Mouse (Mus musculus) heart, adult 2 months (tissue): ENCODE data around the gene Fbxo46.

Source experiments
- CTCF ChIP-seq: fragments of 200-600 bp; IDR thresholded peaks from 2 replicates; pipeline ENCODE4 v1.8.1; 2022; ENCODE audit warnings: antibody characterized with exemption, mild to moderate bottlenecking, moderate library complexity
- EP300 ChIP-seq: fragments of 200-500 bp; IDR thresholded peaks from 2 replicates; pipeline ENCODE4 v1.6.1; 2011; ENCODE audit warnings: low read depth, low read length, control low read depth; ENCODE audit not compliant: insufficient read depth
- POLR2A ChIP-seq: fragments of 200-500 bp; IDR thresholded peaks from 2 replicates; pipeline ENCODE4 v1.6.1; 2011; ENCODE audit warnings: mild to moderate bottlenecking, low read depth, low read length, control low read depth; ENCODE audit not compliant: insufficient read depth

DNA sequence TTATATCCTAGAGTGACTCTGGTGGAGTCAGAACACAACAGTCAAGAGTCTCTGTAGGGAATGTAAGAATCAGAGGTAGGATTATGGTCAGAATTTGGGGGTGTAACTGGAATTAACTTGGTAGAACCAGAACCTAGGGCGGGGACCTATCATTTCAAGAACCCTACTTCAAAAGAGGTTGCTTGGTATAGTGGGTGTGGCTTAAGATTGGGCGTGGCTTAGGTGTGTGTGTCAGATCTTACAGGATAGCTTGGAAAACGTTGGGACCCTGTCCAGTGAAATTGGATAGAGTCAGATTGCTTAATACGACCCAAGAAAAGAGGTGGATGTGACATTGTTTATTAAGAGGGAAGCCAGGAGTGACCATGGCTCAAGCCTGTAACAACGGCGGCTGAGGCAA lies 60.3 kb downstream of the Fbxo46 start:
- no peak for TF ChIP-seq POLR2A
- TF ChIP-seq CTCF: no peak
- no peak for TF ChIP-seq EP300
